Mouse (Mus musculus) brain, embryonic 14.5 days (tissue): ENCODE data around the gene Anapc2.

ENCODE experiments used
- CTCF ChIP-seq: fragments of 200-500 bp; IDR thresholded peaks from 2 replicates; pipeline ENCODE4 v1.5.1; 2012; ENCODE audit warnings: inconsistent platforms, mild to moderate bottlenecking, moderate library complexity, borderline replicate concordance; ENCODE audit not compliant: insufficient read depth, insufficient read length; ENCODE audit errors: extremely low read depth
- POLR2A ChIP-seq: fragments of 200-500 bp; IDR thresholded peaks from 2 replicates; pipeline ENCODE4 v1.6.1; 2012; ENCODE audit warnings: mild to moderate bottlenecking, inconsistent platforms, borderline replicate concordance; ENCODE audit not compliant: poor library complexity, insufficient read depth, insufficient read length, severe bottlenecking; ENCODE audit errors: extremely low read depth

DNA sequence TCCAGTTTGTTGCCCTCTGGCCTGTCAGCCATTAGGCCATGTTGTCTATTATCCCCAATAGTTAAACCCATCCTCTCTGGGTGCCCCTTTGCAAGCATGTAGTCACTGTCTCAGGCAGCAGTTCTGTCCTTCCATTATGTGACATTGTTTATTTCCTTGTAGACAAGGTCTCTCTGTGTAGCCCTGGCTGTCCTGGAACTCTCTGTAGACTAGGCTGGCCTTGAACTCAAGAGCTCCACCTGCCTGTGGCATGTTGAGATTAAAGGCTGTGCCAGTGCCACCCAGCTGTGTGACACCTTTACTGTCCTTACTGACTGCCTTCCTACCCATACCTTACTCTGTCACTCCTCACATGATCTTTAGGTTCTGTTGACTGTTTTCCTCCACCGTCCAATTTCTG lies 19.9 kb upstream of the Anapc2 start:
- TF ChIP-seq CTCF (peak; percentile 26; the same call in 1 of the 2 replicates), POLR2A (no peak)
